Mouse (Mus musculus) induced T-regulatory cell, adult 2 months (primary cell): Measurements from ENCODE around the gene Tfrc.

Experiments used
- DNase-seq: peaks from one replicate; pipeline ENCODE4 v3.0.0-alpha.2; 2012; ENCODE audit warnings: low read depth

Tfrc gene

DNA sequence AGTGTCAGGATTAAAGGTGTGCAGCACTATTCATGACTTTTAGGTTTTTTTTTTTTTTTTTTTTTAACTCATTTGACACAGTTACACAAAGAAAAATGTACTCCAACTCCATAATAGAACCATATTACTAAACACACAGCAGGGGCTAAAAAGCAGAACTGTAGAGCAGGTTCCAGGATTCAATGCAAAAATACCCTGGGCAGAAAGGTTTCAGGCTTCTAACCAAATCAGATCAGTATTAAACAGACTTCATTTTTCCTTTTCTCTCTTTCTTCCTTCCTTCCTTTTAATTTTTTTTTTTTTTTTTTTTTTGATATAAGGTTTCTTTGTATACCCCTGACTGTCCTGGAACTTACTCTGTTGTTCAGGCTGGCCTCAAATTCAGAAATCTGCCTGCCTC is 41.7 kb downstream of the Tfrc start:
- no peak for DNase-seq

DNA sequence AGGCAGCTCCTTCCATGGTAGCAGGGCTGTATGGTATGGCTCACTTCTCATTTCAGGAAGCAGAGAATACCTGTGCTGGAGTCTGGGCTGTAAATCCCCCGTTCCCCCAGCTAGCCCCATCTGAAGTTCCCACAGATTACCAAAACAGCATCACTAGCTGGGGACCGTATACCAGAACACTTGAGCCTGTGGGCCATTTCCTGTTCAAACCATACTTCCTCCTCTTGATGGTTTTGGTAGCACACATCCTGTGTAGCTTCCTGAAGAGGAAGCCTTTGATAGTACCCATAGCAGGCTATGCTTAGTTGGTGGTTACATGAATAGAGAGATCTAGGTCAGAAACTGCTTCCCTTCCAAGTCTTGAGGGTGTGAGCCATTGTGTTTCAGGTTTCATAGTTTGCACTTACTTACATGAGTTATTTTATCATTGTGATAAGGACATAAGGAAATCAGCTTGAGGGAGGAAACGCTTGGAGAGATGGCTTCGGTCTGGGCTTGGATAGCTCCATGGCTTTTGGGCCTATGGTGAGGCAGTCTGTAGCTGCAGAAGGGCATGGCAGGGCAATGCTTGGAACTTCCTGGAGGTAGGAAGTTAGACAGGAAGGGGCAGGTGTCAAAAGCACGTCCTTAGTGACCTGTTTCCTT is 42.4 kb downstream of the Tfrc start:
- peak; percentile 91 for DNase-seq

DNA sequence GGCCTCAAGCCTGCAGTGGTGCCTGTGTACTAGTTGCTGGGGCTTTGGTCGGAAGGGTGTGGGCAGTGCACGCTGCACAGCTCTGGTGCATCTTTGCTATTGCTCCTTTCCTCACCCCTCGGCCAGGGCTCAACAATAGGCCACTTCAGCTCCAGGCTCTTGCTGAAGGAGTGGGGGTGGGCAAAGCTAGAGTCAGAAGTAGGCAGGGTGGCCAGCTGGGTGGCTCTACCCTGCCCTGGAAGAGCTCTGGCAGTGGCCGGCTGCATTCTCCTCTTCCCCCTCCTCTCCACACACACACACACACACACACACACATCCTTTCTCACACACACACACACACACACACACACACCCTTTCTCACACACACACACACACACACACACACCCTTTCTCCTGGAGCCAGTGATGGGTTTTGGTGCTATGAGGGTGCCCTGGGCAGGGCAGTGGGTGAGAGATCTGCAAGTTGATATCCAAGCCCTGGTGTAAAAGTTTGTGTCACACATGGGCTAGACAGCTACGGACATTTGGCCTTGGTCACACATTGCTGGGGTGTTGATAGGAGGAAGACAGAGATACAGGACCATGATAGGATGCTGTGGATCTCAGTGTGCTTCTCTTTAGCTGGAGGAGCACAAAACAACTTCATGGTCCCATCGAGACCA is 45.5 kb downstream of the Tfrc start:
- no peak for DNase-seq

DNA sequence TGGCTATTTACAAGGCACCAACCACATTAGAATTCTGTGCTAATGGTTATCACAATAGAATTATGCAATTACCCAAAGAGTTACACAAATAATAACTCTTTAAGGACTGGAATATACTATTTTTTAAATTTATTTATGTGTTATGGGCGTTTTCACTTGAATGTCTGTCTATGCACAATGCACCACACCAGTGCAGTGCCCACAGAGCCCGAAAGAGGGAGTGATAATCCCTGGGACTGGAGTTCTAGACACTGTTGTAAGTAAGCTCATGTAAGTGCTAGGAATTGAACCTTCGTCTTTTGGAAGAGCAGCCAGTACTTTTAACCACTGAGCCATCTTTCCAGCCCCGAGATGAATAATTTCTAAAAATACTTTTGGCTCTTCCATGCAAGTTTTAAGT is 46.8 kb downstream of the Tfrc start:
- DNase-seq, result no peak

DNA sequence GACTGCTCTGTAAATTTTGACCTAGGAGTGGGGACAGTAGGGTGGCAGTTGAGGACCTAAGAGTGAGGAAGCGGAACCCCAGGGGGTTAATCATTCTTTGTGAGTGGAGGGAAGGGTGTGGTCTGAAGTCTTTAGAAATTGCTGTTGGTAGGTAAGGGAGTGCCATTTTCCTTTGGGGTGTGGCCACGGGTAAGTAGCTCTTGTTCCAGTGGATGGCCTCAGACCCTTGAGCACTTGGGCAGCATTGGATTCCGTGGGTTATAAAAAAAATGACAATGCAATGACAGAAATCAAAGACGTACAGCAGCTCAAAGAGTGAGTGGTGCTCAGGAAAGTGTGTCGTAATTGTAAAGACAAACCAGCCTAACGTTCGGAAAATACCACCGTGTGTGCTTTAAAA is 47.6 kb downstream of the Tfrc start:
- no peak for DNase-seq

DNA sequence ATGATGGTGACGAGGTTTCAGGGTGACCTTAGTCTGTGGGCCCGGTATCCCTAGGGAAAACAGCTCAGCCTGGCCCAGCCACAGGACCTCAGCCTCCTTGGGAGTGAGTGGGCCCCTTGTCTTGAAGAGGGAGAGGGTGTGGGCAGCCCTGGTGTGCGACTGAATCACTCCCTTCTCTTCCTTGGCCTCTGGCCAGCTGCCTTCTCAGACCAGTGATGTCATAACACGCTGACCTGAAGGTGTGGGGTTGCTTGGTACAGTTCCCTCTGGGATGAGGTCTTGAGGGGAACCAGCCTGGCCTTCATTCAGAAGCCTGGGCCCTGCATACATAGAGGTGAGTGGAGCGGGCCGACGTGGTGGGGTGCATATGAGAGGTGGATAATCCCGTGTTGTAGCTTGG is 48.1 kb downstream of the Tfrc start:
- no peak for DNase-seq

DNA sequence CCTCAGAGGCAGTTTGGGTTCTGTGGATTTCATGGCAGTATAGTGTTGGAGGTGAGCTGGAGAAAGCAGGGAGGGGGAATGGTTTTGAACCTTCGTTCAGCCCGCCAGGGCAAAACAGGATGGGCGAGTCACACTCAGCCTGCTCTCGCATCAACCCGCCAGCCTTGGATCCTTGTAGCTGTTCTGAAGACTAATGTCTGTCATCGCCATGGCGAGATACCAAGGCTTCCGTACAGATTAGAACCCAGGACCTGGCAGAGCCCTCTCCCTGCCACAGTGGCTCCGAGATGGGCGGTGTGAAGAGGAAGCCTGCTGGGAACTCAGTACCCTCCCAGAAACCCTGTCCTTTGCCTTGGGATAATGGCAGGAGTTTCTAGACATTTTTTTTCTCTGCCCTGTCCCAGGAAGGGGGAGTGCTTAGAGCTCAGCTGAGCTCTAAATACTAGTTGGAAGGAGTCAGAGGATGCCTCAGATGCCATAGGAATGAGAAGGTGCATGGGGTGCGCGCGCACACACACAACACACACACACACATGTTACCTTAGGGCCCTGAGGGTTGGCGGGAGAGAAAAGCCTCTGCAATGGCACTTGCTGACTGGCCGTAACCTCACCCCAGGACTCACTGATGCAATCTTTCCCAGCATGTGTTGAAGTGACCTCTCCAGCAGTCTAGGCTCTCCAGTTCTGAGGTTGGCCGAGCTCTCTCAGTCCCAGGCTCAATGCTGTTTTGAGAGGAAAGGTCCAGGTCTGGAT is 49.0 kb downstream of the Tfrc start:
- DNase-seq, result no peak

DNA sequence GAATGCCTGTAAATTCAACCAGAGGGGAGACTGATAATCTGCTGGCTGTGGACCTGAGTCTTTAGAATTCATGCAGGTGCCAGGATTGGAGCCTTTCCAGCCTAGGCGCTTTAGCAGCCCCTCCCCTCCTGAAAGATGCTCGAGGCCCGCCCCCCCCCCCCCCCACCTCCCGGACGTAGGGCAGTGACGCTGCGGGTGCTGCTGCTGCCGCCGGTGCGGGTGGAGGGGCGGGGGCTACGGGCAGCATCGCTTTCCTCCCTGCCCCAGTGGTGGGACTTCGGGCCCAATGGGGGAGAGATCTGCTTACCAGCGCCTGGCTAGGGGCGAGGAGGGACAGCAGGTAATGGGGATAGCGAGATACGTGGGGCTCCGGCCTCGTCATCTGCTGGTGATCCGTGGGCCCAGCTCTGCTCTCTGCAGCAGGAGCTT is 50.0 kb downstream of the Tfrc start:
- DNase-seq, result peak; percentile 71

DNA sequence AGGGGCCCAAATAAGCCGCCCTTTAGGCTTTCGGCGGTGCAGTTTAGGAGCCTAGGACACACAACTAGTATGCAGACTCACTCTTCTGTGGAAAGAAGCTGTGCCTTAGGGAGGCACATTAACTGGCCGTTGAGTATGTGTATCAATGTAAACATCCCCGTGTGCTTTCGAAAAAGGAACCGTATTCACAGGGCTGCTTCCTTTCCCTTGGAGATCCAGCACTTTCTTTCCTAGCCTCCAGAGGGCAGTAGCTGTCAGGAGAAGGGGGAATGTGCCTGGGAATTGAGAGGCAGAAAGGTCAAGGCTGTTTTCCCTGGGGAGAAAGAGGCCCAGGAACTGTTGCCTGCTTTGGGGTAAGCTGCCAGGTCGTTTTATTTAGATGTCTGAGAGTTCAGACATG is 50.7 kb downstream of the Tfrc start:
- no peak for DNase-seq

DNA sequence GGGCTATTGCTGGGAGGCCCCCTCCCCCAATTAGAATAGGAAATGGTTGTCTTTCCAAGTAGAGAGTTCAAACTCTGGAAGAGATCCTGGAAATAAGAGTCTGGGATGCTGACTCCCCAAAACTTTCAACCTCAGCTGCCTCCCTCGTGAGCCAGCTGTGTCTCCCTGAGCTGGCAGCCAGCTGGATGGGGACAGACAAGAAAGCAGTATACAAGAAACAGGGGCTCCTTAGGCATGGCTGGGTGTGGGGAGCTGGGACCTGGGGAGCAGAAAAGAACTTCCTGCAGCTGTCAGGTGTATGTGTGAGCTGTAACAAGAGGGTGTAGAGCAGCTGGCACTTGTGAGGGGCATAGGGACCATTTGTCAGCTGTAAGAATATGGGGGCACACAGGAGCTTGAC is 51.4 kb downstream of the Tfrc start:
- no peak for DNase-seq

DNA sequence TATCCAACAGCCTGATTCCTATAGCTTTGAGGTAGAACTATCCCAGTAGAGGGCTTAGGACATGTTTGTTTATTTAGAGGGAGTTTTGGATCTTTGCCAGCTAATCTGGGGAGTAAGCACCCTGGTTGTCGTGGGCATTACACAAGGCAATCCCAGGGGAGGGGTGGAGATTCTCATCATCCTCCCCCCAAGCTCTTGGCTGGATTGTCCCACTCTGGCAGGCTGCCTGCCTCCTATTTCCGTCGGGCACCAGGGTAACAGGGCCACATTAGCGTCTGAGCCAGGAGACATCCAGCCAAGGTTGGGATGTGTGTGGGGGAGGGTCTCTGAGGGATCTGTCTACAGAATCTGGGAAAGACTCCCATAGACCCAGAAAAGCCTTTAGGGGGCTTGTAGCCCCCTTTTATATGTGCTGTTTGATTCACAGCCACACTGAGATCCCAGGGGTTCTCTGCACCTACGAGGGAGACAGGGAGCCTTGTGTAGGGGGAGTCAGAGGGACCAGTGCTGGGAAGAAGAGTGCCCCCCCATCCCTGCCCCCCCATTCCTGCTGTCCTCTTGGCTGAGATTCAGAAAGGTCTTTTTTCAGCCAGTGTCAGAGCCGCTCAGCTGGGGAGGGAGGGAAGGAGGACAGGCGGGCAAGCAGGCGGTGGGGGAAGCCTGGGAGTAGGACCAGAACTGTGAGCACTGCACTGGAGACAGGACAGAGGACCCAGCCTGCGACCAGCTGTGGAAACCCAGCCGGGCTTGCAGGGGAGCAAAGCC is 52.0 kb downstream of the Tfrc start:
- no peak for DNase-seq

DNA sequence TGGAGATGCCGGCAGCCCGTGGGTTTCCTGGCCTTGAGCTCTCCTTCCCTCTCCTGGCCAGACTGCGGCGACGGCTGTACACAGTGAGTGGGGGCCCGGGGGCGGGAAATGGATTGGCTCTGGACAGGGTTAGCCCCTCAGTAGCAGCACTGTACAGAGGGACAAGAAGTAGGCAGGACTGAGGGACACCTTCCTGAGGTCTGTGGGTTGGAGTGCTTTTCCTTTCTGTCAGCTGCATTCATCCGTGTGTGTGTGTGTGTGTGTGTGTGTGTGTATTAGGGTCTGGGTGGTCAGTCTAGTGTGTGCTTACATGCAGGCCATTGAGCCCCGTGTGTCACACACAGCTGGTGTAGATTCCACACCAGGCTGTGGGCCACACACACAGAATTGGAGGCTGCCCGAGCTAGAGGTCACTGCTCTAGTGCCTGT is 52.8 kb downstream of the Tfrc start:
- no peak for DNase-seq

DNA sequence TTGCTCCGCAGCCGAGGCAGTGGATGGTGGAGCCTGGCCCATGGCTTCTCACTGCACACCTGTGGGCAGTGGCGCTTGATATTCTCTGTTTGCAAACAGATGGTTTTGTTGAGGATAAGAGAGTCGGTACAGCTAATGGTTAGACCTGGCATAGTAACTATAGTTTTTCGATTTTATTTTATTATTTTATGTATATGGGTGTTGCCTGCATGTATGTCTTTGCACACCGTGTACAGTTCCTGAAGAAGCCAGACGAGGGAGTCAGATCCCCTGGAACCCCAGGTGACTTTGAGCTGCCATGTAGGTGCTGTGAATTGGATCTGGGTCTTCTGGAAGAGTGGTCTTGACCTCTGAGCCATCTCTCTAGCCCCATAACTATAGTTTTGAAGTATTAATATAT is 53.7 kb downstream of the Tfrc start:
- DNase-seq, result no peak

DNA sequence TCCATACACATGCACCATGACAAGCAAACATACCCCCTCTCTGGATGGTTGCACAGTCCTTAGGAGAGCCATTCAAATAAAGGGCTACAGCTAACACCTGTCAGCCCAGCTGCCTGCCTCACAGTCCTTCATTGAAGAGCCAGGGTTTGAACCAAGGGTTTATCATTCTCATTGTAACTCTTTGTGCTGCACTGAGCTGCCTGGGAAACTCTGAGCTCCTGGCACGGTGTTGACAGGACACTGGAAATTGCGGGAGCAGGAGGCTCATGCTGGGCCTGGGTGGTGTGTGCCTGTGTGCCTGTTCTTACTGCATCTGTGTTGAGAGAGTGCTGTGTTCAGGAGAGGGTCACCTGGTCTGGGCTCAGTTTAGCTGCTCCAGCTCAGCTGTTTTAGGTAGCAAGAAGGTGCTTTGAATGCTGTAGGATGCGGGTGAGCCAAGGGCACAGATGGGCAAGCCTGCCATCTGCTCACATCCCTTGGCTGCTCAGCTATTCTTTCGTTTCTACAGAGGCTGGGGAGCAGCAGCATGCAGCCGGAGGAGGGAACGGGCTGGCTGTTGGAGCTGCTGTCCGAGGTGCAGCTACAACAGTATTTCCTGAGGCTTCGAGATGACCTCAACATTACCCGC is 54.6 kb downstream of the Tfrc start:
- no peak for DNase-seq

DNA sequence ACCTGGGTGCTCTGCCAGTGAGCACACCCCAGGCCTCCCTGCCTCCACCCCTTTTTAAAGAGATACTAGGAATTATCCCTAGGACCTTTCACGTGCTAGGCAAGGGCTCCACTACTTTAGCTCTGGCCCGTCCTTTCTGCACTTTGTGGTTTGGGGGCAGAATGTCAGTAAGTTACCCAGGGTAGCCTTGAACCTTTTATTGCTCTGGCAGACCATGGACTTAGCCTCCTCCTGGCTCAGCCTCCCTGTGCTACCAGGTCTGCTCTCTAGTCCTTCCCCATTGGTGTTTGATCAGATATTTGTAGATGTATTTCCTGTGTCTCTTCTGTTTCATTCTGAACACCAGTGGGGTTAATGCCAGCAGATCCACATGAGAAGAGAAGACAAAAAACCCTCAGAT is 55.5 kb downstream of the Tfrc start:
- no peak for DNase-seq

DNA sequence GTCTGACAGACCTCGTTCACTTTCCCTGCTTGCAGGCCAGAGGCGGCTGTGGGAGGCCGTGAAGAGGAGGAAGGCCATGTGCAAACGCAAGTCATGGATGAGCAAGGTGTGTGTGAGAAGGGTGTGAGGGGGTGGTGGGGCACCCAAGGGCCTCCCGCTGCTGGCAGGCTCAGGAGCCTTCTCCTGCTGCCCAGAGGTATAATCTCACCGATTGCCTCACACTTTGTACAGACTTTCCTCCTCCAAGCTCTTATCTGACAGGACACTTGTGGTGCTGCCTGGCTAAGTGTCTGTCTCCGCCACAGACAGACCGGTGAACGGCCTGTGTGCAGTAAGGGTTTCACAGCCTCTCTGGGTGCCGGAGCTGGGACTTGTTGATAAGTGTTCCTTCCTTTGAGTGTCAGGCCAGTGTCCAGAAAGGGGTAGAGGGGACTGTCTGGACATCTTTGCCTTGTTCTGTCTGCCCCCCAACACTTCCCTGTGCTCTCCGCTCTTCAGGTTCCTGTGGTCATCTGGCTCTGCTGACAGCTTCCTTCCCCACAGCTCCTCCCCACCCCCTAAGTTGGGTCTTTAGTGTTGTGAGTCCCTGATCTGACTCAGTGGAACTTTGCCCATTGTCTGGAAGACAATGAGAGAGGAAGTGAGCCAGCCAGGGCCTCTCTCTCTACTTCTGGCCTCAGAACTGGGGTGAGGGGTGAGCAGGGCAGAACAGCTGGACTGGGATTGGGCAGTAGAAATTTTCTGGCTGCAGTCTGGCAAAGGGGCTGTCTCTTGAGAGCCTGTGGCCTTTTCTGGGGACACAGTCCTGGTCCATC is 57.3 kb downstream of the Tfrc start:
- no peak for DNase-seq

DNA sequence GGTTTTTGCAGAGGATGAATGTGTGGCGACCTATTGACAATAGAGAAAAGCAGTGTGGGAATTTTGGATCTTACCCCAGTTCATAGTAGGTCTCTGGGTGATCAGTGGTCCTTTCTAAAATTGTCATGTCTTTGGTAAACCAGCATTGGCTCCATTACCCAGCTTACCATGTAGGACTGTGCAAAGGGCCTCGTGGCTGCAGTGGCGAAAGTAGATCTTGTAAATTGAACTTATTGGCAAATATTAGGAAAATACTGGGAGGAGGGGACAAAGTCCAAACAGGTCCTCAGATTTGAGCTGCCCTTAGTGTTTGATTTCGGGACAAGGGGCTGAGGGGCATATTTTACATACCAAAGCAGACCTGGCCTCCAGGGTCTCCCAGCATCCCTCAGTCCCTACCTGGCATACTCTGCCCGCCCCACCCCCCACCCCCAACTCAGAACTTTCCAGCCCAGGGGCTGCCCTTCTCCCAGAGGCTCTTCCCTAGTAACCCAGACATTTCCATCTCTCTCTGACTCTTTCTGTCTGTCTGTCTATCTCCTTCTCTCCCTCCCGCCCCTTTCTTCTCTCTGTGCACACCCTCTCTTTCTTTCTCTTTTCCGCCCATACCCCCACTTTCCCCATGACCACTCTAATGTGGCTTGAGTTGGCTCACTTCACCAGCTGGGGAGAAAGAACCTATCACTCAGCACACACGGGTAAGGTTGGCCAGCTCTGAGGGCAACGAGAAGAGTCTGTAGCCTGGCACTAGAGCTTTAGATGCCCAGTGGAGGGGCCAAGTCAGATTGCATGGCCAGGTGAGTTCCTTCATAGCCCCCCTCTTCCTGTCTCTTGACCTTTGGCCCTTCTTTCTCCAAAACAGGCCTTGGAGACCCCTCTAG is 58.2 kb downstream of the Tfrc start:
- no peak for DNase-seq

DNA sequence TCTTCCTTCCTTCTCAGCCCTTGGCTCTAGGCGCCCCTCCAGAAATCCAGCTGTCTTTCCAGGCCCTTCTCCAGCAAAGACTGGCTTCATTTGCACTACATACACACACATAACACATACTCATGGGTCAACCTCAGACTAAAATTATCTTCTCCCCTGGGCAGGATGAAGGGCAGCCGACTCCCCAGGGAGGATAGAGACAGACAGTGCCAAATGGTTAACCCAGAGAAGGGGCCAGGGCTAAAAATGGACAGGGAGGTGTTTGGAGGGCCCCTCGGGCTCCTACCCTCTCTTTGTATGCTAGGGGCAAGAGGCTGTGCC is 58.8 kb downstream of the Tfrc start:
- DNase-seq, result no peak

DNA sequence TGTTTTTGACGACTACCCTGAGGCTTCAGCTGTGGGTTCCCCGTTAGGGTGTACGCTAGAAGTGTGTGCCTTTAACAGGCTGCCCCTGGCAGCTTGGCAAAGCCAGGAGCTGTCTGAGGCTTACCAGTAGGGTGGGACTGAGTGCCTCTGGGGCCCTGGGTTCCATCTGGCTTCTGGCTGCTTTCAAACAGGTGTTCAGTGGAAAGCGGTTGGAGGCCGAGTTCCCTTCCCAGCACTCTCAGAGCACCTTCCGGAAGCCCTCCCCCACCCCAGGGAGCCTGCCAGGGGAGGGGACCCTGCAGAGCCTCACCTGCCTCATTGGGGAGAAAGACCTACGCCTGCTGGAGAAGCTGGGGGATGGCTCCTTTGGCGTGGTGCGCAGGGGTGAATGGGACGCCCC is 59.3 kb downstream of the Tfrc start:
- no peak for DNase-seq

DNA sequence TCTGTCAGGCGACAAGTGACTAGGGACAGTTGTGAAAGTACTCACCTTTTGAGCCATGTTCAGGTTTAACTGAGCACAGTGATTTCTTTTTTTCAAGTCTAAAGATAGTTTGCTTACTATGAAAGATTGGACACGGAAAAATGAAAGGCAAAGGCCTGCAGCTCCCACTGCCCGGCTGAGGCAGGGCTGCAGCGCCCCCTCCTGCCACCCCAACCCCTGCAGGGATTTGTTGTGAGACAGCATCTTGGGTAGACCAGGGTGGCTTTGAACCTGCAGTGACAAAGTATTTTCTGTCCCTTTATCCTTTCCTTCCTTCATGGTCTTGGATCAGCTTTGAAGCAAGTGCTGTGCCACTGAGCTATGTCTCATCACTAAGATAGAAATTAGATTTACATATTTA is 59.8 kb downstream of the Tfrc start:
- no peak for DNase-seq

DNA sequence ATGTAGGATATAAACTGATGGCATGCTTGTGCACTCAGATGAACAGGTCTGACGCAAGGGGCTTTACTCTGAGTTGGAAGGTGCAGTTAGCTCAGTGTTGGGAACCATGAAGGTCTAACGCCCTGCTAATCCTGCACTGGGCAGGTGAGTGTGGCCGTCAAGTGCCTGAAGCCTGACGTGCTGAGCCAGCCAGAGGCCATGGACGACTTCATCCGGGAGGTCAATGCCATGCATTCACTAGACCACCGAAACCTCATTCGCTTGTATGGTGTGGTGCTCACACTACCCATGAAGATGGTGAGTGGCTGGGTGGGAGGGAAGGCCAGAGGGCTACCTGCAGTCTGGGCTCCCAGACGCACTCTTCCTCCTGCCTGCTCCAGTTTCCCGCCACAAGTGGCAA is 60.5 kb downstream of the Tfrc start:
- no peak for DNase-seq
